Mouse (Mus musculus) lung, postnatal 36 days (tissue): ENCODE measurements around the gene Cubn.

Source experiments
- DNase-seq: peaks from one replicate; pipeline ENCODE4 v3.0.0; 2022; ENCODE audit warnings: mixed read lengths

Cubn gene

GRCm38 (mm10) chr2:13352112-13352728 lies 139.4 kb downstream of the Cubn start:
- no peak for DNase-seq

GRCm38 (mm10) chr2:13342325-13342926 lies 149.2 kb downstream of the Cubn start:
- DNase-seq, result no peak

- DNase-seq, result no peak
Measured at GRCm38 (mm10) chr2:13335446-13335845, 156.2 kb downstream of the Cubn start.

GRCm38 (mm10) chr2:13329754-13330417 lies 161.7 kb downstream of the Cubn start:
- peak; percentile 3 for DNase-seq

GRCm38 (mm10) chr2:13303376-13303775 lies 188.2 kb downstream of the Cubn start:
- DNase-seq, result no peak

- peak; percentile 66 for DNase-seq
Measured at GRCm38 (mm10) chr2:13299031-13299430, 192.6 kb downstream of the Cubn start.

GRCm38 (mm10) chr2:13297733-13298132 lies 193.9 kb downstream of the Cubn start:
- no peak for DNase-seq

- DNase-seq, result peak; percentile 67
Measured at GRCm38 (mm10) chr2:13290661-13291060, 201.0 kb downstream of the Cubn start.

GRCm38 (mm10) chr2:13290070-13290469 lies 201.5 kb downstream of the Cubn start:
- DNase-seq, result no peak

- no peak for DNase-seq
Measured at GRCm38 (mm10) chr2:13278114-13278862, 213.3 kb downstream of the Cubn start.

- DNase-seq, result no peak
Measured at GRCm38 (mm10) chr2:13275874-13276273, 215.7 kb downstream of the Cubn start.

DNA sequence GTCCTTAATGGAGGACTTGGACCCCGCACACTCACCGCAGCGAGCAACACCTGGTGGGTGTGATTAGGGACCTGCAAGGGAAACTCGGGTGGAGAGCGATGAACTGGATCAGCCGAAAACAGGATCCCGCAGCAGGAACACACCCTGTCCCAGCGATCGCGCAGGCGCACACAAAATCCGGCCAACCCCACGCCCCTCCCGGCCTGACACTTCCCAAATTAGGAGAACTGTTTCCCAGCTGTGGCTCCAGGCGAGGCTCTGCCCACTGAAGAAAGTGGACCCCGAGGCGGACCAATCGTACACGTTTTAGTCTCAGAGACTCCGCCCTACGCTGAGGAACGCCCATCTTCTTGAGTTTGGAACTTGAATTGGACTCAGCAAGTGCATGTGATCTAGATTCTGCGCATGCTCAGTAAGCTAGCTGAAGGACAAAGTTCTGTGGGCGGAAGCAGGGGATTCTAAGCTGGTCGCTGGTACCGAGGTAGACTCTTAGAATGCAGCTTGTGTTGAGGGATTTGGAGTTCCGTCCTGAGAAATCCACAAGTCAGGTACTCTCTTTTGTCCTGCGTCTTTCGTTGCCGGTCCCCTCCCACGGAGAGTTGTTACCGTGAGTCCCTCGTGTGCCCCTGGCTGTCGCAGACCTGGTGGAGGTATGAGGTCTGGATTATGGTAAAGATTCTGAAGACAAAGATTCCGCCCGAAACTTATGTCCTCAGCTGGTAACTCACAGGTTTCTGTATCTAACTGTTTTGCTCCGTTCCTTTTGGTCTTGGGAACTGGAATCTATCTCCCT lies 220.3 kb downstream of the Cubn start, which contains the start of gene Rsu1:
Rsu1 (minus strand) TSS at position 251 of the 793 bp plus-strand sequence.
- peak; percentile 100 for DNase-seq

DNA sequence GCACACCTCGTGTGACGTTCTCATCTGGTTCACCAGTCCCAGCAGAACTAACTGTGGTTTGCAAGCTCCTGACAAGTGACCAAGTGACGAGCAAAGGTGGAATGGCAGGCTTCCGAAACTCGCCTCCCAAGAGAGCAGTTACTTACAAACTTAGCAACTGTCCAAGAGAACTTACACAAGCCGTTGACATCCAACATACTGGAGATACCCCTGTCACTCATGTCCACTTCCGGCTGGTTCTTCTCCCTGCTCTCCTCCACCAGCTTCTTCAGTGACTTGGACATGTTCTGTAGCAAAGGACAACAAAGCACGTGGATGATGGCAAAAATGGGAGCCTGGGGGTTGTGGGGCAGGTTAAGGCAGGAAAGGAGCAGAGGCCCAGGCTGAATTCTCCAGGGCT lies 220.9 kb downstream of the Cubn start:
- DNase-seq, result peak; percentile 50

DNA sequence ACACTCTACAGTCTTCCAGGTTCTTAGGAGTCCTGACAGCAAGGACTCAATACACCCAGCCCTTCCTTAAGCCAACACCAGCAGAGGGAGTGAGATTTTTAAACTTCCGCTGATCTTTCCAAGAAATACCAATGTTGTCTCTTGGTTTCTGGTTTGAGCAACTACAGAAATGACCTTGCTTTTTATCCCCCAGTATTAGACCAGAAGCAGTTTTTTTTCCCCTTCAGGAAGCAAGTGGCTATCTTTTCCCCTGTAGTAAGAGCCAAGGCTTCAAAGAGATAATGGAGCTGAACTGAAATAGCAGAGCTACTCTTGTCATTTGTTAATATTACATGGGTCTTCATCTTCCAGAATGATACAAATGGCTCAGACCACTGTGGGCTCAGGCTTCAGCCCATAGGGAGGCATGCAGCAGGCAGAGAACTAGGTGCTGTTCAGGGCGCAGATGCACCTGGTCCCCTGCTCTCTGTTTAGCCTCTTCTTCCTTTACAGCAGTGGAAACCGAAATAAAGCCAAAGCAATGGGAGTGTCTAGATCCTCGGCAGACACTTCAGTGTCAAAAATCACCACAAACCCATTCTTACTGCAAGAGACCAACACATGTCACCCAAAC lies 222.8 kb downstream of the Cubn start:
- no peak for DNase-seq

GRCm38 (mm10) chr2:13264875-13265274 lies 226.7 kb downstream of the Cubn start:
- DNase-seq, result peak; percentile 30

DNA sequence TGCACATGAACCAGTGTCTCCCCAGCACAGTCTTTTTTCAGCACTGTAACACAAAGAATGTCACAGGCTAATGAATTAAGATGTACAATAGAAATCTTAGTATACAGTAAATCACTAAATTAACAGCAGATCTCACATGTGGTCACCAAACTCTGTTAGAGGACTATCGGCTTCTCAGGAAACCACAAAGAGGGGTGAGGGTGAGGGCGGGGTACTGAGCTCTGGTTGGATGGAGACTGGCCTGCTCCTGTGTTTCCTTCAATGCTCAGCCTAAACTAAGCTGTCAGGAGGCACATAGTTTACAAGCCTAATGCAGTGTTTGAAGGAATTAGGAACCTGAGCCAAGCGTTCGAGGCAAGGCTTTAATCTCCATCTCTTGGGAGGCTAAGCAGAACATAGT lies 228.5 kb downstream of the Cubn start:
- DNase-seq, result no peak

DNA sequence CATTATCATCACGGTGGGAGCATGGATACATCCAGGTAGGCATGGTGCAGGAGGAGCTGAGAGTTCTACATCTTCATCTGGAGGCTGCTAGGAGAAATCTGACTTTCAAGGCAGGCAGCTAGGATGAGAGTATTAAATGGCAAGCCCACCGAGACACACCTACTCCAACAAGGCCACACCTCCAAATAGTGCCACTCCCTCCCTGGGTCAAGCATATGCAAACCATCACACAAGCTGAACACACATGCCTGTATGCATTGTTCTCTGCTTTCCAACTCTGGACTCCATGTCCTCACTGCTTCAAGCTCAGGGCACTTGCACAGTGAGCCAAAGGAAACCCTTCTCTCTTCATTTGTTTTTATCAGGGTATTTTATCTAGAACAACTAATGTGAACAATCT lies 233.0 kb downstream of the Cubn start:
- no peak for DNase-seq

DNA sequence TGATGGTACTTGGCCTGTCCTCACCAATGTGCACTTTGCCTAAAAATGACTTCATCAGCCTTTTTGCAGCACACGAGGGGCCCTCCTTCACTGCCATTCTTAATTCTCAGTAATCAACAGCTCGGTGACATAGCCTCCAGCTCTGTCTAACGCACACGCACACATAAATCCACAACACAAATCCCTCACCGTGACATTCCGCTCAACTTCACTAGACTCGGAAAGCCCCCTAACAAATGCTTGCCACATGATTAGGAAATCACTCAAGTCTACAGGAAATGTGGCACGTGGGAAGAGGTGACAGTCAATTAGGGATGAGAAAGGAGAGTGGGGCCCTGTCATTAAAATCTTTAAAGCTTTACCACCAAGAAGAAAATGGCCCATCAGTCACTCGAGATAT lies 250.9 kb downstream of the Cubn start:
- no peak for DNase-seq

GRCm38 (mm10) chr2:13237140-13237901 lies 254.3 kb downstream of the Cubn start:
- DNase-seq, result peak; percentile 70

- no peak for DNase-seq
Measured at GRCm38 (mm10) chr2:13235696-13236095, 255.9 kb downstream of the Cubn start.

DNA sequence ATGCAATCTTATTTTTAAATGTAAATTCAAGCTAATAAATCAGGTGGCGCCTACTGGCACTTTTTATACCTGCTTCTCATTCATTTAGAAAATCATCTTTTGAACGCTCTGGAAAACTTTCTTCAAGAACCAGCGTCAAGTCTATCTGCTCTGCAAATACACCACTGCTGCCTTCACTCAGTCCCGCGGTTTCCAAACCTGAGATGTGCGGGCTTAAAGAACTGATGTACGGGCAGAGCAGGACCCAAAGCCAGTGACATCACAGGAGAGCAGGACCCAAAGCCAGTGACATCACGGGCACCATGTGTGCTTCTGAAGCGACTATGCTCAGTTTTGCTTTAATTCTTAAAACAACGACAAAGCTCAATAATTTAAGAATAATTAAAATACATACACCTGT lies 256.8 kb downstream of the Cubn start:
- DNase-seq, result no peak
